Mouse (Mus musculus) heart, adult 2 months (tissue): ENCODE measurements at regions not wholly inside any gene's neighbourhood (a gene's known extent, or its start where the extent isn't known, plus 50 kb on each side); places are given as distances from the start of the nearest gene placed in this dataset.

Experiments
- CTCF ChIP-seq: fragments of 200-600 bp; IDR thresholded peaks from 2 replicates; pipeline ENCODE4 v1.8.1; 2022; ENCODE audit warnings: antibody characterized with exemption, mild to moderate bottlenecking, moderate library complexity
- EP300 ChIP-seq: fragments of 200-500 bp; IDR thresholded peaks from 2 replicates; pipeline ENCODE4 v1.6.1; 2011; ENCODE audit warnings: low read depth, low read length, control low read depth; ENCODE audit not compliant: insufficient read depth

DNA sequence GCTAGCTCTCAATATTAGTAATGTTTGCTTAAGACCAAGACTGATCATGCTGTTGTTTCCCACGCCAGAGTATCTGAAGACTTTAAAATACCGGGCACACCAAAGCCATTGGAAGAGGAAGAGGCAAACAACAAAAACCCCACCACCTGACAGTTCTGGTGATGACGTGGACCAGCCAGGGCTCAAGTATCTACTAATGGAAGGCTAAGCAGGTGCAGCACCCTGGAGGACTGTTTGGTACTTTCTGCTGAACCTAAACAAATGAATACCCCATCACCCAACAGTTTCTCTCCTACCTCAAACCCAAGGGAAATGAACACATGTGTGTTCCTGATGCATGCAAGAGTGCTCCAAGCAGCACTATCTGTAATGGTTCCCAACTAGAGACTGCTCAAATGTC, 160.3 kb upstream of the Prdm1 start:
- TF ChIP-seq CTCF (no peak), EP300 (no peak)
